Mouse (Mus musculus): Measurements from ENCODE around the gene Cd47. TPM values are rescaled to one million over a fixed set of nuclear protein-coding genes. Genes with fewer than 3 reads are reported as not detected.
"Not testable (repeated sequence)": the region's sequence is repeated elsewhere in the genome, so short reads cannot be mapped to it uniquely, and the experiment has no call there.

Cd47 gene
- polyA plus RNA-seq, 1 experiment from 2014 or later = 152 TPM

GRCm38 (mm10) chr16:49814419-49814818 is 14.1 kb downstream of the Cd47 start:
- Histone ChIP-seq H3K27me3 (ENCODE audit: control insufficient read depth, insufficient read depth, low read length) (no peaks in the 10 kb centered on the region), H3K36me3 (replicated peaks; ENCODE audit: control insufficient read depth, insufficient read depth) (no peaks in the 10 kb centered on the region), H3K27ac (no peak overlapping the region), H3K4me1 (replicated peaks; ENCODE audit: control insufficient read depth, insufficient read depth, low read length) (no peaks in the 10 kb centered on the region), H3K4me3 (replicated peaks; ENCODE audit: low read length) (no peak overlapping the region), H3K4me2 (replicated peaks) (no peak overlapping the region), H3K9ac (no peak overlapping the region), H3K9me3 (ENCODE audit: control insufficient read depth, low read length) (no peaks in the 10 kb centered on the region)
- WGBS = 77% methylated on average over 4 of the region's 4 CpGs
- ATAC-seq (ENCODE audit: low FRiP score) = no peak
- DNase-seq (ENCODE audit: low spot score) = no peak

- WGBS = 93% methylated on average over 3 of the region's 3 CpGs
- no peaks in the 10 kb centered on the region for H3K27me3 ChIP-seq (ENCODE audit: control insufficient read depth, insufficient read depth, low read length)
- H3K4me1 ChIP-seq (replicated peaks; ENCODE audit: control insufficient read depth, insufficient read depth, low read length) = no peaks in the 10 kb centered on the region
These were observed 16.6 kb downstream of the Cd47 start for GRCm38 (mm10) chr16:49816889-49817288.

GRCm38 (mm10) chr16:49818146-49818545 is 17.8 kb downstream of the Cd47 start:
- Histone ChIP-seq H3K4me3 (replicated peaks; ENCODE audit: low read length) (no peak overlapping the region), H3K27me3 (ENCODE audit: control insufficient read depth, insufficient read depth, low read length) (no peaks in the 10 kb centered on the region)
- 89% methylated on average over 5 of the region's 5 CpGs for WGBS

More at GRCm38 (mm10) chr16:49816889-49817288, 16.6 kb downstream of the Cd47 start:
- no peaks in the 10 kb centered on the region for H3K36me3 ChIP-seq (replicated peaks; ENCODE audit: control insufficient read depth, insufficient read depth)
- H3K9ac ChIP-seq = no peak overlapping the region
- DNase-seq (ENCODE audit: low spot score) (no peak), ATAC-seq (ENCODE audit: low FRiP score) (no peak)
- H3K4me3 ChIP-seq (replicated peaks; ENCODE audit: low read length) = no peak overlapping the region
- H3K27ac ChIP-seq = no peak overlapping the region
- H3K9me3 ChIP-seq (ENCODE audit: control insufficient read depth, low read length) = no peaks in the 10 kb centered on the region
- H3K4me2 ChIP-seq (replicated peaks) = no peak overlapping the region

GRCm38 (mm10) chr16:49818627-49819026 is 18.3 kb downstream of the Cd47 start:
- Histone ChIP-seq H3K27me3 (ENCODE audit: control insufficient read depth, insufficient read depth, low read length) (no peaks in the 10 kb centered on the region), H3K4me1 (replicated peaks; ENCODE audit: control insufficient read depth, insufficient read depth, low read length) (no peaks in the 10 kb centered on the region), H3K4me3 (replicated peaks; ENCODE audit: low read length) (no peak overlapping the region), H3K9ac (no peak overlapping the region), H3K36me3 (replicated peaks; ENCODE audit: control insufficient read depth, insufficient read depth) (no peaks in the 10 kb centered on the region), H3K4me2 (replicated peaks) (no peak overlapping the region), H3K27ac (no peak overlapping the region), H3K9me3 (ENCODE audit: control insufficient read depth, low read length) (no peaks in the 10 kb centered on the region)
- DNase-seq (ENCODE audit: low spot score) (no peak), ATAC-seq (ENCODE audit: low FRiP score) (no peak)
- 90% methylated on average over 6 of the region's 6 CpGs for WGBS

More at GRCm38 (mm10) chr16:49818146-49818545, 17.8 kb downstream of the Cd47 start:
- Histone ChIP-seq H3K27ac (no peak overlapping the region), H3K9ac (no peak overlapping the region), H3K4me1 (replicated peaks; ENCODE audit: control insufficient read depth, insufficient read depth, low read length) (no peaks in the 10 kb centered on the region), H3K36me3 (replicated peaks; ENCODE audit: control insufficient read depth, insufficient read depth) (no peaks in the 10 kb centered on the region), H3K4me2 (replicated peaks) (no peak overlapping the region), H3K9me3 (ENCODE audit: control insufficient read depth, low read length) (no peaks in the 10 kb centered on the region)
- DNase-seq (ENCODE audit: low spot score) = no peak
- no peak for ATAC-seq (ENCODE audit: low FRiP score)

GRCm38 (mm10) chr16:49819494-49819893 is 19.2 kb downstream of the Cd47 start:
- WGBS = 78% methylated on average over 3 of the region's 3 CpGs
- H3K27ac ChIP-seq = no peak overlapping the region
- no peak for ATAC-seq (ENCODE audit: low FRiP score)
- H3K4me3 ChIP-seq (replicated peaks; ENCODE audit: low read length) = no peak overlapping the region
- no peaks in the 10 kb centered on the region for H3K9me3 ChIP-seq (ENCODE audit: control insufficient read depth, low read length)
- DNase-seq (ENCODE audit: low spot score) = no peak
- H3K36me3 ChIP-seq (replicated peaks; ENCODE audit: control insufficient read depth, insufficient read depth) = no peaks in the 10 kb centered on the region
- H3K27me3 ChIP-seq (ENCODE audit: control insufficient read depth, insufficient read depth, low read length) = no peaks in the 10 kb centered on the region
- no peak overlapping the region for H3K9ac ChIP-seq
- H3K4me2 ChIP-seq (replicated peaks) = no peak overlapping the region
- H3K4me1 ChIP-seq (replicated peaks; ENCODE audit: control insufficient read depth, insufficient read depth, low read length) = no peaks in the 10 kb centered on the region

GRCm38 (mm10) chr16:49830911-49831310 is 30.6 kb downstream of the Cd47 start:
- 99% methylated on average over 3 of the region's 3 CpGs for WGBS
- not testable (repeated sequence) for H3K9ac ChIP-seq; H3K4me1 ChIP-seq (replicated peaks; ENCODE audit: control insufficient read depth, insufficient read depth, low read length); H3K4me2 ChIP-seq (replicated peaks); H3K36me3 ChIP-seq (replicated peaks; ENCODE audit: control insufficient read depth, insufficient read depth); H3K27me3 ChIP-seq (ENCODE audit: control insufficient read depth, insufficient read depth, low read length); ATAC-seq (ENCODE audit: low FRiP score); H3K9me3 ChIP-seq (ENCODE audit: control insufficient read depth, low read length); H3K27ac ChIP-seq; DNase-seq (ENCODE audit: low spot score); H3K4me3 ChIP-seq (replicated peaks; ENCODE audit: low read length)

GRCm38 (mm10) chr16:49832339-49832738 is 32.0 kb downstream of the Cd47 start:
- no peaks in the 10 kb centered on the region for H3K4me1 ChIP-seq (replicated peaks; ENCODE audit: control insufficient read depth, insufficient read depth, low read length)
- no peak overlapping the region for H3K27ac ChIP-seq
- H3K9me3 ChIP-seq (ENCODE audit: control insufficient read depth, low read length) = no peaks in the 10 kb centered on the region
- no peaks in the 10 kb centered on the region for H3K36me3 ChIP-seq (replicated peaks; ENCODE audit: control insufficient read depth, insufficient read depth)
- DNase-seq (ENCODE audit: low spot score) = no peak
- no peak for ATAC-seq (ENCODE audit: low FRiP score)
- no peak overlapping the region for H3K4me2 ChIP-seq (replicated peaks)
- no peaks in the 10 kb centered on the region for H3K27me3 ChIP-seq (ENCODE audit: control insufficient read depth, insufficient read depth, low read length)
- no peak overlapping the region for H3K4me3 ChIP-seq (replicated peaks; ENCODE audit: low read length)
- no peak overlapping the region for H3K9ac ChIP-seq
- WGBS = 82% methylated on average over 3 of the region's 3 CpGs

GRCm38 (mm10) chr16:49834130-49834693 is 33.9 kb downstream of the Cd47 start:
- Histone ChIP-seq H3K36me3 (replicated peaks; ENCODE audit: control insufficient read depth, insufficient read depth) (no peaks in the 10 kb centered on the region), H3K4me3 (replicated peaks; ENCODE audit: low read length) (no peak overlapping the region), H3K9ac (no peak overlapping the region), H3K27ac (no peak overlapping the region), H3K4me1 (replicated peaks; ENCODE audit: control insufficient read depth, insufficient read depth, low read length) (no peaks in the 10 kb centered on the region), H3K9me3 (ENCODE audit: control insufficient read depth, low read length) (no peaks in the 10 kb centered on the region), H3K27me3 (ENCODE audit: control insufficient read depth, insufficient read depth, low read length) (no peaks in the 10 kb centered on the region), H3K4me2 (replicated peaks) (no peak overlapping the region)
- DNase-seq (ENCODE audit: low spot score) (no peak), ATAC-seq (ENCODE audit: low FRiP score) (no peak)
- 68% methylated on average over 4 of the region's 4 CpGs for WGBS

GRCm38 (mm10) chr16:49836634-49837164 is 36.4 kb downstream of the Cd47 start:
- DNase-seq (ENCODE audit: low spot score) (no peak), ATAC-seq (ENCODE audit: low FRiP score) (no peak)
- no peaks in the 10 kb centered on the region for H3K36me3 ChIP-seq (replicated peaks; ENCODE audit: control insufficient read depth, insufficient read depth)
- H3K27ac ChIP-seq = no peak overlapping the region
- no peak overlapping the region for H3K4me3 ChIP-seq (replicated peaks; ENCODE audit: low read length)
- peaks cover 4% of the 10 kb centered on the region for H3K4me1 ChIP-seq (replicated peaks; ENCODE audit: control insufficient read depth, insufficient read depth, low read length)
- no peaks in the 10 kb centered on the region for H3K27me3 ChIP-seq (ENCODE audit: control insufficient read depth, insufficient read depth, low read length)
- WGBS = 89% methylated on average over 6 of the region's 6 CpGs
- H3K4me2 ChIP-seq (replicated peaks) = no peak overlapping the region
- no peak overlapping the region for H3K9ac ChIP-seq
- no peaks in the 10 kb centered on the region for H3K9me3 ChIP-seq (ENCODE audit: control insufficient read depth, low read length)

GRCm38 (mm10) chr16:49838923-49839322 is 38.6 kb downstream of the Cd47 start:
- DNase-seq (ENCODE audit: low spot score) = no peak
- H3K4me3 ChIP-seq (replicated peaks; ENCODE audit: low read length) = no peak overlapping the region
- no peak overlapping the region for H3K4me2 ChIP-seq (replicated peaks)
- 86% methylated on average over 6 of the region's 6 CpGs for WGBS
- H3K27ac ChIP-seq = no peak overlapping the region
- no peaks in the 10 kb centered on the region for H3K9me3 ChIP-seq (ENCODE audit: control insufficient read depth, low read length)
- no peak overlapping the region for H3K9ac ChIP-seq
- no peak for ATAC-seq (ENCODE audit: low FRiP score)
- peaks cover 4% of the 10 kb centered on the region for H3K4me1 ChIP-seq (replicated peaks; ENCODE audit: control insufficient read depth, insufficient read depth, low read length)
- H3K36me3 ChIP-seq (replicated peaks; ENCODE audit: control insufficient read depth, insufficient read depth) = no peaks in the 10 kb centered on the region
- no peaks in the 10 kb centered on the region for H3K27me3 ChIP-seq (ENCODE audit: control insufficient read depth, insufficient read depth, low read length)
